Mouse (Mus musculus): ENCODE results near the gene Erc2.
"Not testable (repeated sequence)": the region's sequence is repeated elsewhere in the genome, so short reads cannot be mapped to it uniquely, and the experiment has no call there.

Gene Erc2

GRCm38 (mm10) chr14:27622176-27622922 is at the start of gene Erc2:
Gene Erc2, plus strand, starts transcription at chr14:27622428.
- peak; percentile 74 to 81 for DNase-seq (ENCODE audit: low spot score in 2 of 2)

- DNase-seq (ENCODE audit: low spot score in 2 of 2) = no peak
Observed at GRCm38 (mm10) chr14:27578443-27578842, 43.8 kb upstream of the Erc2 start.

GRCm38 (mm10) chr14:27589616-27590015 is 32.6 kb upstream of the Erc2 start:
- DNase-seq (ENCODE audit: low spot score in 2 of 2) = not testable (repeated sequence)

- DNase-seq (ENCODE audit: low spot score in 2 of 2) = no peak
Observed at GRCm38 (mm10) chr14:27592163-27592562, 30.1 kb upstream of the Erc2 start.

GRCm38 (mm10) chr14:27596265-27596664 is 26.0 kb upstream of the Erc2 start:
- DNase-seq (ENCODE audit: low spot score in 2 of 2) = peak in 1 of 2 experiments; percentile 8

GRCm38 (mm10) chr14:27602136-27602535 is 20.1 kb upstream of the Erc2 start:
- DNase-seq (ENCODE audit: low spot score in 2 of 2) = no peak

GRCm38 (mm10) chr14:27607419-27607818 is 14.8 kb upstream of the Erc2 start:
- DNase-seq (ENCODE audit: low spot score in 2 of 2) = no peak

- DNase-seq (ENCODE audit: low spot score in 2 of 2) = no peak
Observed at GRCm38 (mm10) chr14:27613766-27614165, 8.5 kb upstream of the Erc2 start.

GRCm38 (mm10) chr14:27617286-27617685 is 4.9 kb upstream of the Erc2 start:
- DNase-seq (ENCODE audit: low spot score in 2 of 2) = no peak

GRCm38 (mm10) chr14:27621576-27621975 is 652 bp upstream of the Erc2 start:
- DNase-seq (ENCODE audit: low spot score in 2 of 2) = no peak

GRCm38 (mm10) chr14:27622923-27623219 is 643 bp downstream of the Erc2 start:
- DNase-seq (ENCODE audit: low spot score in 2 of 2) = no peak

GRCm38 (mm10) chr14:27623368-27623767 is 1.1 kb downstream of the Erc2 start:
- peak; percentile 60 to 69 for DNase-seq (ENCODE audit: low spot score in 2 of 2)

- no peak for DNase-seq (ENCODE audit: low spot score in 2 of 2)
Observed at GRCm38 (mm10) chr14:27628701-27629100, 6.5 kb downstream of the Erc2 start.

GRCm38 (mm10) chr14:27629369-27630012 is 7.3 kb downstream of the Erc2 start:
- no peak for DNase-seq (ENCODE audit: low spot score in 2 of 2)

GRCm38 (mm10) chr14:27630973-27631640 is 8.9 kb downstream of the Erc2 start:
- no peak for DNase-seq (ENCODE audit: low spot score in 2 of 2)

GRCm38 (mm10) chr14:27634761-27635160 is 12.5 kb downstream of the Erc2 start:
- DNase-seq (ENCODE audit: low spot score in 2 of 2) = no peak

GRCm38 (mm10) chr14:27636556-27636955 is 14.3 kb downstream of the Erc2 start:
- no peak for DNase-seq (ENCODE audit: low spot score in 2 of 2)

- no peak for DNase-seq (ENCODE audit: low spot score in 2 of 2)
Observed at GRCm38 (mm10) chr14:27641382-27641781, 19.2 kb downstream of the Erc2 start.

GRCm38 (mm10) chr14:27642981-27643380 is 20.8 kb downstream of the Erc2 start:
- DNase-seq (ENCODE audit: low spot score in 2 of 2) = no peak

GRCm38 (mm10) chr14:27654670-27655069 is 32.4 kb downstream of the Erc2 start:
- DNase-seq (ENCODE audit: low spot score in 2 of 2) = no peak

- DNase-seq (ENCODE audit: low spot score in 2 of 2) = no peak
Observed at GRCm38 (mm10) chr14:27658616-27659015, 36.4 kb downstream of the Erc2 start.

GRCm38 (mm10) chr14:27661466-27661865 is 39.2 kb downstream of the Erc2 start:
- DNase-seq (ENCODE audit: low spot score in 2 of 2) = no peak

- no peak for DNase-seq (ENCODE audit: low spot score in 2 of 2)
Observed at GRCm38 (mm10) chr14:27662251-27662650, 40.0 kb downstream of the Erc2 start.
